Mouse (Mus musculus) intestine, embryonic 14.5 days (tissue): ENCODE results near the gene Rnf217. TPM values are rescaled to one million over a fixed set of nuclear protein-coding genes. Genes with fewer than 3 reads are reported as not detected.
A peak's percentile ranks its signal among the peaks of the same experiment; 100 is the strongest.

Experiments used
- ATAC-seq: fragments of 200-750 bp; cut with Nextera tagmentation; replicated peaks from 2 replicates; pipeline ENCODE4 v1.8.0; 2017; ENCODE audit warnings: low read depth, moderate number of reproducible peaks, moderate TSS enrichment, moderate library complexity; ENCODE audit not compliant: low FRiP score, low TSS enrichment
- DNase-seq: peaks from one replicate; pipeline ENCODE4 v3.0.0-alpha.2; 2018; ENCODE audit warnings: low spot score
- H3K27ac ChIP-seq: fragments of 300-500 bp; sonication (generic); 2 replicates; pipeline ENCODE4 v1.5.1; 2014; ENCODE audit warnings: low read depth, mild to moderate bottlenecking, control low read depth
- H3K27me3 ChIP-seq: fragments of 300-500 bp; sonication (generic); replicated peaks from 2 replicates; pipeline ENCODE4 v1.6.1; 2014; ENCODE audit warnings: low read length, control low read depth; ENCODE audit not compliant: control insufficient read depth, insufficient read depth
- H3K36me3 ChIP-seq: fragments of 300-500 bp; sonication (generic); 2 replicates; pipeline ENCODE4 v1.6.1; 2014; ENCODE audit warnings: low read length, control low read depth; ENCODE audit not compliant: control insufficient read depth, insufficient read depth
- H3K4me1 ChIP-seq: fragments of 300-500 bp; sonication (generic); replicated peaks from 2 replicates; pipeline ENCODE4 v1.6.1; 2014; ENCODE audit warnings: low read length, control low read depth, mixed read lengths; ENCODE audit not compliant: control insufficient read depth, insufficient read depth
- H3K4me2 ChIP-seq: fragments of 300-500 bp; sonication (generic); 2 replicates; pipeline ENCODE4 v1.6.1; 2014; ENCODE audit warnings: low read length
- H3K4me3 ChIP-seq: fragments of 300-500 bp; sonication (generic); 2 replicates; pipeline ENCODE4 v1.5.1; 2014; ENCODE audit warnings: low read depth, low read length, control low read depth, mixed read lengths
- H3K9ac ChIP-seq: fragments of 300-500 bp; sonication (generic); 2 replicates; pipeline ENCODE4 v1.6.1; 2014; ENCODE audit warnings: mild to moderate bottlenecking, low read length
- H3K9me3 ChIP-seq: fragments of 300-500 bp; sonication (generic); 2 replicates; pipeline ENCODE4 v1.6.1; 2016; ENCODE audit warnings: low read length, control low read depth; ENCODE audit not compliant: control insufficient read depth
- WGBS: fragments of 180-500 bp; shearing (Covaris S2); extraction: QIAGEN DNeasy Blood & Tissue Kit; methylation state at CpG from one replicate; pipeline ENCODE4 v1.1.7; 2014; 5-methylcytosine and 5-hydroxymethylcytosine counted together
- polyA plus RNA-seq: library from polyadenylated mRNA; unstranded; fragments of >200 nt; fragmentation: Nextera tagmentation; extraction: Ambion mirVana; gene quantifications from 2 replicates; pipeline ENCODE4 v1.2.1, GENCODE M21; 2014

Rnf217 gene
- polyA plus RNA-seq, 1 experiment from 2014 or later = 3.5 TPM

DNA sequence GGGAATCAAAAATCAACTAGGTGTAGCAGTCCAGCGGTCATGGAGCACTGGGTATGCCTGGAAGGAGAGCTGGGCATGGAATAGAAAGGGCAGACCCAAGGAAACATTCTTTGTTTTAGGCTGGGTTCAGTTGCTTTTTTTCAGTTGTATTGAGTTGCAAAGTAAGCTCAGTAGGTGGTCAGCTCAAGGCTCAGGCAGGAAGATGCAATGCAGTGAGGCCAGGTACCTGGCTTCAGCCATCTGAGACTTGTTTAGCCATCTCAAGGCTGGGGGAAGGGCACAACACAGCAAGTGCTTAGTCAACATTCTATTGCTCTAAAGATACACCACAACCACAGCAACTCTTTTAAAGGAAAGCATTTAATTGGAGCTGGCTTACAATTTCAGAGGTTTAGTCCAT, 152.2 kb downstream of the Rnf217 start:
- WGBS = 64% methylated on average over 1 of the region's 1 CpGs
- no peaks in the 10 kb centered on the region for H3K36me3 ChIP-seq
- no peaks in the 10 kb centered on the region for H3K9me3 ChIP-seq
- DNase-seq (no peak), ATAC-seq (no peak)
- H3K4me2 ChIP-seq = no peak overlapping the region
- H3K9ac ChIP-seq = no peak overlapping the region
- H3K4me3 ChIP-seq = no peak overlapping the region
- H3K27me3 ChIP-seq = no peaks in the 10 kb centered on the region
- H3K27ac ChIP-seq = no peak overlapping the region
- no peaks in the 10 kb centered on the region for H3K4me1 ChIP-seq

GRCm38 (mm10) chr10:31447083-31447482, 161.9 kb downstream of the Rnf217 start:
- no peak for DNase-seq
- WGBS = 25% methylated on average over 1 of the region's 1 CpGs
- ATAC-seq = no peak

GRCm38 (mm10) chr10:31445291-31446124, 163.5 kb downstream of the Rnf217 start, which contains the start of gene Tpd52l1:
TSS of gene Tpd52l1 (minus strand) at chr10:31445958.
- WGBS = 1% methylated on average over 59 of the region's 59 CpGs
- ATAC-seq (peak; percentile 99), DNase-seq (peak; percentile 95)
- Histone ChIP-seq H3K9ac (peak within 1 kb of the TSS; percentile 54), H3K9me3 (no peaks in the 10 kb centered on the region), H3K4me2 (peak within 1 kb of the TSS; percentile 59), H3K4me3 (peak within 1 kb of the TSS; percentile 43), H3K27me3 (no peaks in the 10 kb centered on the region), H3K4me1 (0 out of 2 replicates have a peak, but pooled peaks cover 3% of the 10 kb centered on the region), H3K27ac (no peak within 1 kb of the TSS), H3K36me3 (no peaks in the 10 kb centered on the region)

More at GRCm38 (mm10) chr10:31447083-31447482, 161.9 kb downstream of the Rnf217 start:
- no peak overlapping the region for H3K9ac ChIP-seq
- H3K27me3 ChIP-seq = no peaks in the 10 kb centered on the region
- H3K4me3 ChIP-seq = no peak overlapping the region
- no peaks in the 10 kb centered on the region for H3K9me3 ChIP-seq
- no peak overlapping the region for H3K27ac ChIP-seq
- no peak overlapping the region for H3K4me2 ChIP-seq
- H3K4me1 ChIP-seq = 0 out of 2 replicates have a peak, but pooled peaks cover 3% of the 10 kb centered on the region
- no peaks in the 10 kb centered on the region for H3K36me3 ChIP-seq

DNA sequence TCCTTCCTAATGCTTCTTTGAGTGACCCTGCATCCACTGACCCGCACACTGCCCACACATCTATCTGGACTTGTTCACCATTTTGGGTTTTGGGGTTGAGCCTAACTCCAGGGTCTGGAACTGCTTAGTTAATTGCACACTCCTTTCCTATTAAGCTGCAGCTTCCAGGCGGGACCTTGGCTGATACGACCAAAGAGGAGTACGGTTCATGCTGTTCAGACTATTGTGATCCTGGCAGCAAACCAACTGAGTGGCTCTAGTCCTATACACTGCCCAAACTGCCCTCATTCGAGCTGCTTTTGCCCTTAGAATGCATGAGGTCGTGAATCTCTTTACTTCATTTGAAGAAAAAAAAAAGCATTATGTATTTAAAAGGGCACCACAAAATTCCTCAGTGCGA, 164.8 kb downstream of the Rnf217 start:
- H3K9me3 ChIP-seq = no peaks in the 10 kb centered on the region
- H3K4me1 ChIP-seq = 0 out of 2 replicates have a peak, but pooled peaks cover 3% of the 10 kb centered on the region
- H3K27ac ChIP-seq = no peak overlapping the region
- no peaks in the 10 kb centered on the region for H3K27me3 ChIP-seq
- no peak overlapping the region for H3K4me3 ChIP-seq
- no peaks in the 10 kb centered on the region for H3K36me3 ChIP-seq
- H3K4me2 ChIP-seq = no peak overlapping the region
- 84% methylated on average over 7 of the region's 7 CpGs for WGBS
- DNase-seq (peak; percentile 55), ATAC-seq (no peak)
- no peak overlapping the region for H3K9ac ChIP-seq

Other genes with a start within 250 kb of the Rnf217 start
- gene Tpd52l1, start 163.2 kb downstream of the Rnf217 start, polyA plus RNA-seq = 19.0 and 29.9 TPM in 2 replicates